Mouse (Mus musculus): ENCODE measurements around the gene Plppr4. TPM values are rescaled to one million over a fixed set of nuclear protein-coding genes. Genes with fewer than 3 reads are reported as not detected.

Plppr4 gene
- polyA plus RNA-seq, 1 experiment from 2014 or later: 0.05 TPM

DNA sequence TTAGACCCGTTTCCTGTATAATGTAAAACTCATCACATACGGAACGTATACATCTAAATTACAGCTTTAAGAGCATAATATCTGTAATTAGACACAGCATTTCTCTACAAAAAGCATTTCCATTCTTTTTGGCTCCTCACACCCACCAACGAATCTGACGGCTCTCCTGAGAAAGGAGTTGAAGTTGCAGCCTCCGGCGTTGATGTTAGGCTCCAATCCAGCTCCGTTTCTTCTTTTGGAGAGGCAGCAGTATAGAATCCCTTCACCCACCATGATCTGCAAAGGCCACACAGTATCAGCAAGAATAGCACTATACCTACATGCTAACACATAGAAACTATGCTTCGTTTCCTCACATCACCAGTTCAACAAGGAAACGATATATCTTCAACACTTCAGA is 29.2 kb downstream of the Plppr4 start:
- ATAC-seq (replicated peaks; ENCODE audit: low FRiP score) (no peak), DNase-seq (ENCODE audit: low spot score) (no peak)
- Histone ChIP-seq H3K27me3 (replicated peaks; ENCODE audit: control insufficient read depth, insufficient read depth, low read length) (no peaks in the 10 kb centered on the region), H3K27ac (ENCODE audit: low read depth, low read length) (no peak overlapping the region), H3K4me2 (no peak overlapping the region), H3K36me3 (ENCODE audit: control insufficient read depth, insufficient read depth, low read length) (no peaks in the 10 kb centered on the region), H3K4me3 (ENCODE audit: low read depth, low read length) (no peak overlapping the region), H3K9ac (ENCODE audit: low read depth, low read length) (no peak overlapping the region), H3K4me1 (replicated peaks; ENCODE audit: control insufficient read depth, insufficient read depth, low read length) (no peaks in the 10 kb centered on the region), H3K9me3 (ENCODE audit: control insufficient read depth, low read length) (no peaks in the 10 kb centered on the region)
- 89% methylated on average over 10 of the region's 10 CpGs for WGBS

DNA sequence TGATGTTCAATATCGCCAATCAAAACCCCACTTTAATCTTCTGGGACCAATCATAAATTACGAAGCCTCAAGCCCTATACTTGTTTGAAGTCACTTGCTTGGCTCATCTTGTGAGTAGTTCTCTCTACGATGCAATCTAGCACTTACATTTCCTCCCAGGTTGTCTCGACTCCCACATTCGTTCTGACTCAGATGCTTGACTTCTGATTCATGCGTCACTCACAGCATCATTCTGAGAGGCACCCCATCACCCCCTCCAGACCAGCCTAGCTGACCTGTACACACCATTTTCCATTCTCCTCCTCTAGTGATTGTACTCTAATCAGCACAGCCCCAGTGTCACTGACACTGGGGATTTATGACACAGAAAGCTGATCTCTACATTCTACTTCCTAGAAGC is 31.2 kb downstream of the Plppr4 start:
- 72% methylated on average over 6 of the region's 6 CpGs for WGBS

DNA sequence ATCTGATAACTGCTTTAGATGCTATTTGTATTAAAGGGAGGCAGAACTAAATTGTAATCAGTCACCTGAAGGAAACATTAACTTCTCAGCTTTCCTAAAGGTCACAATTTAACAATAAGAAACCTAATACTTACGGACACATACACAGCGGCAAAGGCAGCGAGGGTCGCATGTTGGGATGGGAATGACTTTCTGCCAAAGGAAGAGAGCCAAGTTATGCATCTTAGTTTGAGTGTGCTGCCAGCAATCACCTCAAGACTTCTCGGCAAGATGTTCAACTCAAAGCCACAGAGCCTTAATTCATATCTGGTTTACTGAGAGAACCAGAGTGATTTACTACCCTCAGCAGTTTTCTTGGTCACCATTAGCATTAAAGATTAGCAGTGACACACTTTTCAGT is 34.1 kb downstream of the Plppr4 start:
- Histone ChIP-seq H3K9ac (ENCODE audit: low read depth, low read length) (no peak overlapping the region), H3K27me3 (replicated peaks; ENCODE audit: control insufficient read depth, insufficient read depth, low read length) (no peaks in the 10 kb centered on the region), H3K9me3 (ENCODE audit: control insufficient read depth, low read length) (no peaks in the 10 kb centered on the region), H3K4me3 (ENCODE audit: low read depth, low read length) (no peak overlapping the region), H3K36me3 (ENCODE audit: control insufficient read depth, insufficient read depth, low read length) (no peaks in the 10 kb centered on the region), H3K4me2 (no peak overlapping the region), H3K4me1 (replicated peaks; ENCODE audit: control insufficient read depth, insufficient read depth, low read length) (no peaks in the 10 kb centered on the region), H3K27ac (ENCODE audit: low read depth, low read length) (no peak overlapping the region)
- ATAC-seq (replicated peaks; ENCODE audit: low FRiP score) (no peak), DNase-seq (ENCODE audit: low spot score) (no peak)
- WGBS: 83% methylated on average over 5 of the region's 5 CpGs

More for the DNA sequence above, 31.2 kb downstream of the Plppr4 start:
- no peaks in the 10 kb centered on the region for H3K9me3 ChIP-seq (ENCODE audit: control insufficient read depth, low read length)
- no peak overlapping the region for H3K9ac ChIP-seq (ENCODE audit: low read depth, low read length)
- DNase-seq (ENCODE audit: low spot score): no peak
- H3K4me3 ChIP-seq (ENCODE audit: low read depth, low read length): no peak overlapping the region
- no peak for ATAC-seq (replicated peaks; ENCODE audit: low FRiP score)
- no peak overlapping the region for H3K4me2 ChIP-seq
- no peaks in the 10 kb centered on the region for H3K27me3 ChIP-seq (replicated peaks; ENCODE audit: control insufficient read depth, insufficient read depth, low read length)
- H3K4me1 ChIP-seq (replicated peaks; ENCODE audit: control insufficient read depth, insufficient read depth, low read length): no peaks in the 10 kb centered on the region
- H3K27ac ChIP-seq (ENCODE audit: low read depth, low read length): no peak overlapping the region
- H3K36me3 ChIP-seq (ENCODE audit: control insufficient read depth, insufficient read depth, low read length): no peaks in the 10 kb centered on the region

DNA sequence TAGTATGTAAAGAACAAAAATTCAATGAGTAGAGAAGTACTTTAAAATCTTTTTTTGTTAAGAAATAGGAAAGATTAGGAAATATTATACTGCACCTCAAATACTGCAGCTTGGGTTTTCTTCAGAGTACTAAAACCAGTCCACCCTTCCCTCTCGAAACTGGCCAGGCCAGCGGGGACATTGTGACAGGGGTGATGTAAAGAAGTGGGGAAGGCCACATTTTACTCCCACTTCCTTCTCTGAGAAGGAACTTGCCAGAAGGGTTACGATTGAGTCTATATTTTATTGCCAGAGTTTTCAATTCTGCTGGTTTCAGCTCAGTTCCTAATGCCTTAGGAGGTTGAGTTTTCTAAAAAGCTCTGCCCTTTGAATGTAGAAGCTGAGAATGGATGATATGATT is 41.0 kb downstream of the Plppr4 start:
- Histone ChIP-seq H3K9me3 (ENCODE audit: control insufficient read depth, low read length) (no peaks in the 10 kb centered on the region), H3K27ac (ENCODE audit: low read depth, low read length) (no peak overlapping the region), H3K9ac (ENCODE audit: low read depth, low read length) (no peak overlapping the region), H3K4me1 (replicated peaks; ENCODE audit: control insufficient read depth, insufficient read depth, low read length) (no peaks in the 10 kb centered on the region), H3K36me3 (ENCODE audit: control insufficient read depth, insufficient read depth, low read length) (no peaks in the 10 kb centered on the region), H3K27me3 (replicated peaks; ENCODE audit: control insufficient read depth, insufficient read depth, low read length) (no peaks in the 10 kb centered on the region), H3K4me3 (ENCODE audit: low read depth, low read length) (no peak overlapping the region), H3K4me2 (no peak overlapping the region)
- WGBS: 62% methylated on average over 3 of the region's 3 CpGs
- ATAC-seq (replicated peaks; ENCODE audit: low FRiP score): no peak
- DNase-seq (ENCODE audit: low spot score): no peak

DNA sequence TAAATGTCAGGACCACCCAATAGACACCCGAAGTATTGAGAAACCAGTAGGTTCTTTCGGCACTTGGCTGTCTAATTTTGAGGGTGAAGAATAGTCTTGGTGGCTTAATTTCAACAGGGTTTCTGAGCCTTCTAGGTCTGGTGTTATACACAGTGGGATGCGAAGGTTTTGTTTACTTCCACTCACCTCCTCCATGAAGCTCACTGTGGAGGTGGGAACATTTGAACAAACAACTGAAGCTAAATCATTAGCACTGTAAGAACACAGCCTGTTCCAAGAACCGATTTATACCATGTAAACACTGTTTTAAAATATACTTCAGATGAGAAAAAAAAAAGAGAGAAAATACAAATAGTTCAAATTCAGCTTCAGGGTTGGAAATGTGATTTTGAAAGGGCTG is 47.3 kb downstream of the Plppr4 start:
- Histone ChIP-seq H3K4me3 (ENCODE audit: low read depth, low read length) (no peak overlapping the region), H3K36me3 (ENCODE audit: control insufficient read depth, insufficient read depth, low read length) (no peaks in the 10 kb centered on the region), H3K27me3 (replicated peaks; ENCODE audit: control insufficient read depth, insufficient read depth, low read length) (no peaks in the 10 kb centered on the region), H3K4me2 (no peak overlapping the region), H3K27ac (ENCODE audit: low read depth, low read length) (no peak overlapping the region), H3K4me1 (replicated peaks; ENCODE audit: control insufficient read depth, insufficient read depth, low read length) (no peaks in the 10 kb centered on the region), H3K9ac (ENCODE audit: low read depth, low read length) (no peak overlapping the region), H3K9me3 (ENCODE audit: control insufficient read depth, low read length) (no peaks in the 10 kb centered on the region)
- ATAC-seq (replicated peaks; ENCODE audit: low FRiP score): no peak
- DNase-seq (ENCODE audit: low spot score): no peak
- WGBS: 79% methylated on average over 4 of the region's 4 CpGs

DNA sequence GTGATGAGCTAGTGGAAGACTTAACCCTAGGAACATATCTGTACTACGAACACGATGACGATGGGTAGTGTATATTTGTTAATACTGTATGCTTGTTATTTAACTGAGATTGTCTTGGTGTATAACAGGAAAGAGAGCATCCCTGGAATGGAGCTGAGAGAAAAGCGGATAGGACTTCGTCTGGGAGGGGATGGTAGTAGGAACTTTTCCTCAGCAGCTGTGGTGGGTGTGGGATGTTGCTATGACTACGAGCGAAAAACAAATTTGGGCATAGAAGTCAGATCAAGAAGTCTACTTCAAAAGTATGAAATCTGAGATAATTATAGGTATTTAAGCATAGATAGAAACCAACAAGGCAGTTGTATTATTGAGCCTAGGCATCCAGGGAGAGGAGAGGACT is 48.6 kb downstream of the Plppr4 start:
- no peak for ATAC-seq (replicated peaks; ENCODE audit: low FRiP score)
- Histone ChIP-seq H3K27ac (ENCODE audit: low read depth, low read length) (no peak overlapping the region), H3K4me2 (no peak overlapping the region), H3K4me1 (replicated peaks; ENCODE audit: control insufficient read depth, insufficient read depth, low read length) (no peaks in the 10 kb centered on the region), H3K27me3 (replicated peaks; ENCODE audit: control insufficient read depth, insufficient read depth, low read length) (no peaks in the 10 kb centered on the region), H3K36me3 (ENCODE audit: control insufficient read depth, insufficient read depth, low read length) (no peaks in the 10 kb centered on the region), H3K9ac (ENCODE audit: low read depth, low read length) (no peak overlapping the region), H3K9me3 (ENCODE audit: control insufficient read depth, low read length) (no peaks in the 10 kb centered on the region), H3K4me3 (ENCODE audit: low read depth, low read length) (no peak overlapping the region)
- 85% methylated on average over 7 of the region's 7 CpGs for WGBS
- DNase-seq (ENCODE audit: low spot score): no peak

DNA sequence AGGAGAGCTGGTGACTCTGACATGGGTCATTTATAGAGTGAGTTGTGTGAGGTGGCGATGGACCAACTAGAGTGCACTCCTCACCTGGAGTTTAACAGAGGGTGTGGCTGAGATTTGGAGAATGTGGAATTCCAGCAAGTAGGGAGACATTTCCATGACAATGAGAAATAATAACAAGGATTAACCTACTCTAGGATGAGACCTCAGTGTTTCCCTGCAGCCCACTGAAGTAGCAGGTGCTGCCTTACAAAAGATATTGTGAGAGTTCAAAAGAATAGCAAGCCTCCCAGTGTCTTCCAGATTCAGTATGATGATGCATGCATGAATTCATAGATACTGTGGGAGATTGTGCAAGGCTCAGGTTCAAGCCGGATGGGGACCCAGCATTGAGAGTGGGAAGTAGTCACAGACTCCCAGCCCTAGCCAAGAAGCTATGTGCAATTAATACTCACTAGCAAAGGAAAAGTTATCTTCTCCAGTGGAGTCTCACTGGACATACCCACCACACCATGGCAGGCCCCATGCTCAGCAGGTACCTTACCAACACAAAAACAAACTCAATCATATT is 49.8 kb downstream of the Plppr4 start:
- no peaks in the 10 kb centered on the region for H3K27me3 ChIP-seq (replicated peaks; ENCODE audit: control insufficient read depth, insufficient read depth, low read length)

DNA sequence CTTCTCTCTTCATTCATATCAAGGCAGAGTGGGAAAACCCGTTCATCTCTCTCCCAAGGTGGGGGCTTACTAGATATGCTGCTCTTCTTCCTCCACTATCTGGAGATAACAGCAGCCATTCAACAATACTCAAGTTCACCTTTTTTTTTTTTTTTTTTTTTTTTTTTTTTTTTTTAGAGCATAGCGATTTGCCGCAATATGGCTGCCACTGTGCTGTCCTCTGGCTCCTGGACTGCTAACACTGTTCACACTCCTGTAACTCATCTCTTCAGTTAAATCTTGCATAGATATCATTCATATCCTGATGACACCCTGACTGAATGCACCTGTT is 51.1 kb downstream of the Plppr4 start:
- H3K4me2 ChIP-seq: no peak overlapping the region
- H3K4me1 ChIP-seq (replicated peaks; ENCODE audit: control insufficient read depth, insufficient read depth, low read length): no peaks in the 10 kb centered on the region
- no peaks in the 10 kb centered on the region for H3K27me3 ChIP-seq (replicated peaks; ENCODE audit: control insufficient read depth, insufficient read depth, low read length)
- H3K9ac ChIP-seq (ENCODE audit: low read depth, low read length): no peak overlapping the region
- no peak overlapping the region for H3K27ac ChIP-seq (ENCODE audit: low read depth, low read length)
- ATAC-seq (replicated peaks; ENCODE audit: low FRiP score) (no peak), DNase-seq (ENCODE audit: low spot score) (no peak)
- WGBS: 91% methylated on average over 3 of the region's 3 CpGs
- no peaks in the 10 kb centered on the region for H3K36me3 ChIP-seq (ENCODE audit: control insufficient read depth, insufficient read depth, low read length)
- H3K9me3 ChIP-seq (ENCODE audit: control insufficient read depth, low read length): no peaks in the 10 kb centered on the region
- no peak overlapping the region for H3K4me3 ChIP-seq (ENCODE audit: low read depth, low read length)

More for the DNA sequence above, 49.8 kb downstream of the Plppr4 start:
- H3K4me1 ChIP-seq (replicated peaks; ENCODE audit: control insufficient read depth, insufficient read depth, low read length): no peaks in the 10 kb centered on the region
- H3K36me3 ChIP-seq (ENCODE audit: control insufficient read depth, insufficient read depth, low read length): no peaks in the 10 kb centered on the region
- no peak for DNase-seq (ENCODE audit: low spot score)
- no peak for ATAC-seq (replicated peaks; ENCODE audit: low FRiP score)
- no peak overlapping the region for H3K9ac ChIP-seq (ENCODE audit: low read depth, low read length)
- H3K4me2 ChIP-seq: no peak overlapping the region
- H3K4me3 ChIP-seq (ENCODE audit: low read depth, low read length): no peak overlapping the region
- no peaks in the 10 kb centered on the region for H3K9me3 ChIP-seq (ENCODE audit: control insufficient read depth, low read length)
- 76% methylated on average over 2 of the region's 2 CpGs for WGBS
- no peak overlapping the region for H3K27ac ChIP-seq (ENCODE audit: low read depth, low read length)

DNA sequence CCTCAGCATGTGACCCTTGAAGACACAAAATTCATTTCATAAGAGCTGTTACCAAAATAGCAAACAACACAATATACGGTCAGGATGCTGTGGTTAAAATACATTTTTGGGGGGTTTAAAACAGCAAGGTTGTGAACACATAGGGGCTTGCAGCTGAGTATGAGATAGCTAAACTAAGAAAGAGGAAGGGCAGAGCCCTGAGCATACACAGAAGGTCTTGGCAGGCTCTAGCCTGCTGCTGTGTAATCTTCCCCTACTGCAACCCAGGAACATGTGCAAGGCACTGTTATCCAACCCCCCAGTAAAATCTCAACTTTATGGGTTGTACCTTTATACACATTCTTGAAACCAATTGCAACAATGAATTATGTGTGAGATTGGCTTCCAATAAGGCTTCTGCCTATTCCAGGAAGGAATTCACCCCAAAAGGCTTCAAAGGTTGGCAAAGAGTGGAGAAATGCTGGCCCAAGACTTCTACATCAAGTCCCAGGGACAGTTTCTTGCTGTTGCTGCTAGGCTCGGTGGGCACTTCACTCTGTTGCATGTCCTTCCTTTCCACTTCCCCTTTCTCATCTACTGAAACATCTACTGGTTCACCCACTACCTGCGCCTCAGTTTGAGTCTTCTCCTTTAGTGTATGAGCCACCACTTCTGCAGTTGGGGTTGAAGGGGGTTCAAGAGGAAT is 51.6 kb downstream of the Plppr4 start:
- Histone ChIP-seq H3K4me2 (no peak overlapping the region), H3K36me3 (ENCODE audit: control insufficient read depth, insufficient read depth, low read length) (no peaks in the 10 kb centered on the region), H3K4me1 (replicated peaks; ENCODE audit: control insufficient read depth, insufficient read depth, low read length) (no peaks in the 10 kb centered on the region), H3K9me3 (ENCODE audit: control insufficient read depth, low read length) (no peaks in the 10 kb centered on the region), H3K27ac (ENCODE audit: low read depth, low read length) (no peak overlapping the region), H3K4me3 (ENCODE audit: low read depth, low read length) (no peak overlapping the region), H3K27me3 (replicated peaks; ENCODE audit: control insufficient read depth, insufficient read depth, low read length) (no peaks in the 10 kb centered on the region), H3K9ac (ENCODE audit: low read depth, low read length) (no peak overlapping the region)
- ATAC-seq (replicated peaks; ENCODE audit: low FRiP score) (no peak), DNase-seq (ENCODE audit: low spot score) (no peak)
- 61% methylated on average over 3 of the region's 3 CpGs for WGBS

All from liver, embryonic 11.5 days (tissue).